Mouse (Mus musculus) ES-E14 (cell line): Measurements from ENCODE around the gene Gm6205.
"Not testable (repeated sequence)": the region's sequence is repeated elsewhere in the genome, so short reads cannot be mapped to it uniquely, and the experiment has no call there.

Source experiments
- CHD2 ChIP-seq: IDR thresholded peaks from 2 replicates; pipeline ENCODE4 v1.6.1; 2014; ENCODE audit warnings: mild to moderate bottlenecking, low read depth, low read length, inconsistent platforms
- HCFC1 ChIP-seq: IDR thresholded peaks from 2 replicates; pipeline ENCODE4 v1.6.1; 2012; ENCODE audit warnings: low read length, inconsistent platforms, borderline replicate concordance; ENCODE audit not compliant: insufficient read depth
- ZC3H11A ChIP-seq: IDR thresholded peaks from 2 replicates; pipeline ENCODE4 v1.6.1; 2012; ENCODE audit warnings: low read depth, mild to moderate bottlenecking, inconsistent platforms, low read length, borderline replicate concordance
- ZNF384 ChIP-seq: IDR thresholded peaks from 2 replicates; pipeline ENCODE4 v1.6.1; 2012; ENCODE audit warnings: low read depth, low read length, inconsistent platforms

DNA sequence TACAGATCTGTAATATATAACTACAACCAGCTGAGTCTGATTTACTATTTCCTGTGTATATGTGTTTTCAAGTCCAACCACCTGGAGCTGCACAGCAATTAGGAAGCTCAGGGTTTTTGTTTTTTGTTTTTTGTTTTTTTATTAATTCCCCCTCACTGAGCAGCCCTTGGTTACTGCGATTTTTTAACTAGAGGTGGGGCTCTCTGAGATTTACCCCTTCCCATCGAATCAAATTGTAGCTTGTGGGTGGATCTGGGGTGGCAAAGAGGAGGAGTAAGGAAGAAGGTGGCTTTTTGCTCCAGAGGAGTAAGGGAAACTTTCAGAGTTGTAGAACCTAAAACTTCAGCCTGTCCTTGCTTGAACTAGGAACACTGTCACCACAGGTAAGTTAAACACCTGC lies at the start of gene Gm6205:
- TF ChIP-seq HCFC1, ZNF384, CHD2, ZC3H11A: not testable (repeated sequence)
